Mouse (Mus musculus): ENCODE measurements around the gene Ngly1. TPM values are rescaled to one million over a fixed set of nuclear protein-coding genes. Genes with fewer than 3 reads are reported as not detected.

The Ngly1 gene
- polyA plus RNA-seq, 1 experiment from 2014 or later: 30.1 TPM

DNA sequence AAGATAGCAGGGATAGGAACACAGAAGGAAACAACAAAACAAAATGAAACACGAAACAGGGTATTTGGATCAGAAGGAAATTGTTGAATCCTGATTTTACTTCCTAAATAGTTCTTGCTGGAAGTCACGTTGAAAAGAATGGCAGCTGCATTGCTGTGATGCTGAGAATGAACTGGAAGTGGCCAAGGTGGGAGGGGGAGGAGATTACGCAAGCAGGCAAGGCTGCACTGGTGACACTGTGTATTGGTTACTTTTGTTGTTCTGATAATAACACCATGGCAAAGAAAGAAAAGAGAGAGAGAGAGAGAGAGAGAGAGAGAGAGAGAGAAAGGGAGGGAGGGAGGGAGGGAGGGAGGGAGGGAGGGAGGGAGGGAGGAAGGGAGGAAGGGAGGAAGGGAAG lies 12.6 kb upstream of the Ngly1 start:
- Histone ChIP-seq H3K36me3 (ENCODE audit: control insufficient read depth, insufficient read depth, low read length) (no peaks in the 10 kb centered on the region), H3K27ac (ENCODE audit: low read depth, low read length) (no peak overlapping the region), H3K4me2 (ENCODE audit: low read length) (no peak overlapping the region), H3K9me3 (ENCODE audit: control insufficient read depth, low read length) (no peaks in the 10 kb centered on the region), H3K27me3 (replicated peaks; ENCODE audit: control insufficient read depth, insufficient read depth, low read length) (no peaks in the 10 kb centered on the region), H3K9ac (ENCODE audit: low read depth, low read length) (no peak overlapping the region), H3K4me1 (ENCODE audit: control insufficient read depth, insufficient read depth, low read depth, low read length) (no peaks in the 10 kb centered on the region), H3K4me3 (ENCODE audit: low read length) (no peak overlapping the region)
- ATAC-seq: no peak
- 75% methylated on average over 3 of the region's 3 CpGs for WGBS

GRCm38 (mm10) chr14:16242193-16242815 lies 6.8 kb upstream of the Ngly1 start:
- peak overlapping the region; percentile 76 for H3K4me2 ChIP-seq (ENCODE audit: low read length)
- H3K27me3 ChIP-seq (replicated peaks; ENCODE audit: control insufficient read depth, insufficient read depth, low read length): no peaks in the 10 kb centered on the region
- WGBS: 96% methylated on average over 10 of the region's 10 CpGs
- no peak overlapping the region; the same call in 1 of the 2 replicates for H3K4me3 ChIP-seq (ENCODE audit: low read length)
- ATAC-seq: no peak
- peaks cover 10% of the 10 kb centered on the region for H3K4me1 ChIP-seq (ENCODE audit: control insufficient read depth, insufficient read depth, low read depth, low read length)
- H3K9me3 ChIP-seq (ENCODE audit: control insufficient read depth, low read length): no peaks in the 10 kb centered on the region
- H3K27ac ChIP-seq (ENCODE audit: low read depth, low read length): no peak overlapping the region
- H3K36me3 ChIP-seq (ENCODE audit: control insufficient read depth, insufficient read depth, low read length): no peaks in the 10 kb centered on the region
- H3K9ac ChIP-seq (ENCODE audit: low read depth, low read length): no peak overlapping the region

- WGBS: 4% methylated on average over 34 of the region's 34 CpGs
- no peaks in the 10 kb centered on the region for H3K9me3 ChIP-seq (ENCODE audit: control insufficient read depth, low read length)
- peak overlapping the region; percentile 68 for H3K4me3 ChIP-seq (ENCODE audit: low read length)
- peaks cover 10% of the 10 kb centered on the region for H3K4me1 ChIP-seq (ENCODE audit: control insufficient read depth, insufficient read depth, low read depth, low read length)
- H3K9ac ChIP-seq (ENCODE audit: low read depth, low read length): peak overlapping the region; percentile 77
- peak overlapping the region; percentile 76 for H3K4me2 ChIP-seq (ENCODE audit: low read length)
- peak overlapping the region; percentile 69 for H3K27ac ChIP-seq (ENCODE audit: low read depth, low read length)
- H3K36me3 ChIP-seq (ENCODE audit: control insufficient read depth, insufficient read depth, low read length): no peaks in the 10 kb centered on the region
- H3K27me3 ChIP-seq (replicated peaks; ENCODE audit: control insufficient read depth, insufficient read depth, low read length): no peaks in the 10 kb centered on the region
- ATAC-seq: peak; percentile 96
Measured at GRCm38 (mm10) chr14:16242947-16243602, 6.0 kb upstream of the Ngly1 start.

GRCm38 (mm10) chr14:16243603-16244209 lies 5.4 kb upstream of the Ngly1 start:
- Histone ChIP-seq H3K4me3 (ENCODE audit: low read length) (peak overlapping the region; percentile 68), H3K4me2 (ENCODE audit: low read length) (peak overlapping the region; percentile 76), H3K4me1 (ENCODE audit: control insufficient read depth, insufficient read depth, low read depth, low read length) (peaks cover 14% of the 10 kb centered on the region), H3K36me3 (ENCODE audit: control insufficient read depth, insufficient read depth, low read length) (no peaks in the 10 kb centered on the region), H3K27ac (ENCODE audit: low read depth, low read length) (peak overlapping the region; percentile 69), H3K9ac (ENCODE audit: low read depth, low read length) (peak overlapping the region; percentile 77), H3K9me3 (ENCODE audit: control insufficient read depth, low read length) (no peaks in the 10 kb centered on the region), H3K27me3 (replicated peaks; ENCODE audit: control insufficient read depth, insufficient read depth, low read length) (no peaks in the 10 kb centered on the region)
- WGBS: 24% methylated on average over 10 of the region's 10 CpGs
- ATAC-seq: peak; percentile 18; the same call in 1 of the 2 replicates

- Histone ChIP-seq H3K4me1 (ENCODE audit: control insufficient read depth, insufficient read depth, low read depth, low read length) (peaks cover 15% of the 10 kb centered on the region), H3K4me2 (ENCODE audit: low read length) (no peak overlapping the region), H3K27ac (ENCODE audit: low read depth, low read length) (no peak overlapping the region), H3K9me3 (ENCODE audit: control insufficient read depth, low read length) (no peaks in the 10 kb centered on the region), H3K9ac (ENCODE audit: low read depth, low read length) (no peak overlapping the region), H3K4me3 (ENCODE audit: low read length) (no peak overlapping the region), H3K36me3 (ENCODE audit: control insufficient read depth, insufficient read depth, low read length) (no peaks in the 10 kb centered on the region), H3K27me3 (replicated peaks; ENCODE audit: control insufficient read depth, insufficient read depth, low read length) (no peaks in the 10 kb centered on the region)
- WGBS: 57% methylated on average over 2 of the region's 2 CpGs
- no peak for ATAC-seq
Measured at GRCm38 (mm10) chr14:16244370-16244769, 4.7 kb upstream of the Ngly1 start.

DNA sequence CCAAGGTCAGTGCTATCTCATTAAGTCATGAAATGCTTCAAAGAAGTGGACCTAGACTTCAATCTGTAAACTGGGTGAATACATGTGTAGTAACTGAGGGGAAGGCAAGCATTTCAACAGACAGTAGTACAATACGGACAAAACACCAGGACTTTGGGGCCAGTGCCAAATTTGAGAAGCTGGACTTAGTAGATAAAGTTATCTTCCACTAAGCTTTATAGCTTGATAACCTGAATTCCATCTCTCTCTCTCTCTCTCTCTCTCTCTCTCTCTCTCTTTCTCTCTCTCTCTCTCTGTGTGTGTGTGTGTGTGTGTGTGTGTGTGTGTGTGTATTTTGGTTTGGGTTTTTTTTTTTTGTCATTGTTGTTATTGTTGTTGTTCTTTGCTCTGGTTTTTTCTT lies 4.0 kb upstream of the Ngly1 start:
- H3K27me3 ChIP-seq (replicated peaks; ENCODE audit: control insufficient read depth, insufficient read depth, low read length): no peaks in the 10 kb centered on the region
- H3K9me3 ChIP-seq (ENCODE audit: control insufficient read depth, low read length): no peaks in the 10 kb centered on the region
- no peak overlapping the region for H3K9ac ChIP-seq (ENCODE audit: low read depth, low read length)
- ATAC-seq: no peak
- no peak overlapping the region for H3K4me2 ChIP-seq (ENCODE audit: low read length)
- H3K36me3 ChIP-seq (ENCODE audit: control insufficient read depth, insufficient read depth, low read length): no peaks in the 10 kb centered on the region
- H3K4me1 ChIP-seq (ENCODE audit: control insufficient read depth, insufficient read depth, low read depth, low read length): peaks cover 19% of the 10 kb centered on the region
- no peak overlapping the region for H3K27ac ChIP-seq (ENCODE audit: low read depth, low read length)
- no peak overlapping the region for H3K4me3 ChIP-seq (ENCODE audit: low read length)
- 63% methylated on average over 1 of the region's 1 CpGs for WGBS

- ATAC-seq: no peak
- WGBS: 84% methylated on average over 2 of the region's 2 CpGs
Measured at GRCm38 (mm10) chr14:16246340-16246912, 2.7 kb upstream of the Ngly1 start.

GRCm38 (mm10) chr14:16248135-16248534 lies 945 bp upstream of the Ngly1 start:
- H3K4me1 ChIP-seq (ENCODE audit: control insufficient read depth, insufficient read depth, low read depth, low read length): peaks cover 20% of the 10 kb centered on the region
- peak overlapping the region; percentile 65 for H3K4me2 ChIP-seq (ENCODE audit: low read length)
- H3K27ac ChIP-seq (ENCODE audit: low read depth, low read length): no peak overlapping the region
- H3K9me3 ChIP-seq (ENCODE audit: control insufficient read depth, low read length): no peaks in the 10 kb centered on the region
- H3K4me3 ChIP-seq (ENCODE audit: low read length): no peak overlapping the region
- no peaks in the 10 kb centered on the region for H3K27me3 ChIP-seq (replicated peaks; ENCODE audit: control insufficient read depth, insufficient read depth, low read length)
- no peaks in the 10 kb centered on the region for H3K36me3 ChIP-seq (ENCODE audit: control insufficient read depth, insufficient read depth, low read length)
- ATAC-seq: no peak
- H3K9ac ChIP-seq (ENCODE audit: low read depth, low read length): no peak overlapping the region
- WGBS: 83% methylated on average over 3 of the region's 3 CpGs

More at GRCm38 (mm10) chr14:16246340-16246912, 2.7 kb upstream of the Ngly1 start:
- no peaks in the 10 kb centered on the region for H3K36me3 ChIP-seq (ENCODE audit: control insufficient read depth, insufficient read depth, low read length)
- H3K4me3 ChIP-seq (ENCODE audit: low read length): no peak overlapping the region
- peaks cover 23% of the 10 kb centered on the region for H3K4me1 ChIP-seq (ENCODE audit: control insufficient read depth, insufficient read depth, low read depth, low read length)
- H3K27ac ChIP-seq (ENCODE audit: low read depth, low read length): no peak overlapping the region
- no peak overlapping the region for H3K4me2 ChIP-seq (ENCODE audit: low read length)
- H3K9me3 ChIP-seq (ENCODE audit: control insufficient read depth, low read length): no peaks in the 10 kb centered on the region
- no peak overlapping the region for H3K9ac ChIP-seq (ENCODE audit: low read depth, low read length)
- no peaks in the 10 kb centered on the region for H3K27me3 ChIP-seq (replicated peaks; ENCODE audit: control insufficient read depth, insufficient read depth, low read length)

DNA sequence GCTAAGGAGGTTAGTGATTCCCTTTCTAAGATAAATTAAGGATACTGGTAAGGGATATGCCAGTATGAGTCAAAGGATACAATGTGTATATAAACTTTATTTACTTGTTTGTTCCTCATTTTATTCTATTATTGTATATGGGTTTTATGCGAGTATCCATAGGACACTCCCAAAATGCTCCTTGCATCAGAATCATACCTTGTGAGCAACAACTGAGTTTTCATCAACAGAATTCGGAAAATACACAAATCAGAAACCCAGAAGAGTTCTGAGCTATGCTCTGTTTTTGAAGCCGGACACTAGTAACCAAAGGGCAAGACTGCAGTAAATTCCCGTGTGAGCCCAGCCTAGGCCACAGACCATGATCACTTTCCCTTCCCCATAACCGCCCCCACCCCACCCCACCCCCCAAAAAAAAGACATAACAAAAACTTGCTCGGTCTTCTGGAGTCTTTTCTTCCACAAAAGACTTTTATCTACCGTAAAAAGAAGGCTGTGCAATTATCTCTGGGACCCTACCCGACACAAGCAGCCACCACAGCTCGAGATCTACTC lies 400 bp upstream of the Ngly1 start:
- WGBS: 18% methylated on average over 9 of the region's 9 CpGs
- H3K27ac ChIP-seq (ENCODE audit: low read depth, low read length): peak overlapping the region; percentile 87; the same call in 1 of the 2 replicates
- no peaks in the 10 kb centered on the region for H3K36me3 ChIP-seq (ENCODE audit: control insufficient read depth, insufficient read depth, low read length)
- no peaks in the 10 kb centered on the region for H3K27me3 ChIP-seq (replicated peaks; ENCODE audit: control insufficient read depth, insufficient read depth, low read length)
- H3K9ac ChIP-seq (ENCODE audit: low read depth, low read length): peak overlapping the region; percentile 95
- ATAC-seq: peak; percentile 63
- H3K4me2 ChIP-seq (ENCODE audit: low read length): peak overlapping the region; percentile 65
- no peaks in the 10 kb centered on the region for H3K9me3 ChIP-seq (ENCODE audit: control insufficient read depth, low read length)
- peaks cover 18% of the 10 kb centered on the region for H3K4me1 ChIP-seq (ENCODE audit: control insufficient read depth, insufficient read depth, low read depth, low read length)
- peak overlapping the region; percentile 88 for H3K4me3 ChIP-seq (ENCODE audit: low read length)

Data from hindbrain, embryonic 16.5 days (tissue).